Mouse (Mus musculus) heart, embryonic 15.5 days (tissue): Measurements from ENCODE around the gene Pcbp3. TPM values are rescaled to one million over a fixed set of nuclear protein-coding genes. Genes with fewer than 3 reads are reported as not detected.

ENCODE experiments used
- ATAC-seq: fragments of 200-750 bp; cut with Nextera tagmentation; replicated peaks from 2 replicates; pipeline ENCODE4 v1.8.0; 2017; ENCODE audit warnings: low read depth, moderate TSS enrichment; ENCODE audit not compliant: insufficient number of reproducible peaks, insufficient read depth, low FRiP score
- H3K27ac ChIP-seq: fragments of 300-500 bp; sonication (generic); 2 replicates; pipeline ENCODE4 v1.5.1; 2015; ENCODE audit warnings: mild to moderate bottlenecking, inconsistent platforms
- H3K27me3 ChIP-seq: fragments of 300-500 bp; sonication (generic); 2 replicates; pipeline ENCODE4 v1.6.1; 2015; ENCODE audit warnings: inconsistent platforms
- H3K36me3 ChIP-seq: fragments of 300-500 bp; sonication (generic); 2 replicates; pipeline ENCODE4 v1.6.1; 2015; ENCODE audit warnings: mild to moderate bottlenecking, inconsistent platforms
- H3K4me1 ChIP-seq: fragments of 300-500 bp; sonication (generic); replicated peaks from 2 replicates; pipeline ENCODE4 v1.6.1; 2015; ENCODE audit warnings: inconsistent platforms
- H3K4me2 ChIP-seq: fragments of 300-500 bp; sonication (generic); 2 replicates; pipeline ENCODE4 v1.6.1; 2015; ENCODE audit warnings: inconsistent platforms, mild to moderate bottlenecking, moderate library complexity
- H3K4me3 ChIP-seq: fragments of 300-500 bp; sonication (generic); 2 replicates; pipeline ENCODE4 v1.5.1; 2015; ENCODE audit warnings: mild to moderate bottlenecking, inconsistent platforms
- H3K9ac ChIP-seq: fragments of 300-500 bp; sonication (generic); 2 replicates; pipeline ENCODE4 v1.6.1; 2015; ENCODE audit warnings: mild to moderate bottlenecking, inconsistent platforms
- H3K9me3 ChIP-seq: fragments of 300-500 bp; sonication (generic); replicated peaks from 2 replicates; pipeline ENCODE4 v1.6.1; 2016; ENCODE audit warnings: inconsistent platforms
- WGBS: fragments of 180-500 bp; shearing (Covaris S2); methylation state at CpG from one replicate; pipeline ENCODE4 v1.1.7; 2015; ENCODE audit warnings: mixed read lengths; 5-methylcytosine and 5-hydroxymethylcytosine counted together
- polyA plus RNA-seq: library from polyadenylated mRNA; unstranded; fragments of >200 nt; fragmentation: Nextera tagmentation; extraction: Ambion mirVana; gene quantifications from 2 replicates; pipeline ENCODE4 v1.2.1, GENCODE M21; 2015

Pcbp3 gene
- polyA plus RNA-seq, 1 experiment from 2014 or later: 9.4 TPM

DNA sequence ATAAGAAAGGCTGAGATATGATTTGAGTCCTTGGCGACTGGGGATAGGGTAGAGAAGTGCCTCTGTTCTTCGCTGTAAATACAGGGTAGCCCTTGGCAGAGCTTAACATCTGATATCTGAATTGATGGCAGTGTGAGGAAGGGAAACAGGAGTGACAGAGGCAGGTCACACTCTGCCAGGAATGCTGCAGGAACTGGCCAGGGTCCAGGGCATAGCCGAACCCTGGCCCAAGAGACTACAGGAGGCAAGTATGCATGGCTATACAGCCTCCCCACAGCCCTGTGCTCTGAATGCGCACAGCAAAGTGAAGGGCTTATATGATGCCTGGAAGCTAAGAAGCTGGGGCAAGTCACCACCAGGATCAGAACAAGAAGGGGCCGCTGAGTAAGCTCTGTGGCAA is 79.8 kb downstream of the Pcbp3 start:
- Histone ChIP-seq H3K4me1 (peaks cover 6% of the 10 kb centered on the region), H3K27me3 (no peaks in the 10 kb centered on the region), H3K36me3 (no peaks in the 10 kb centered on the region), H3K4me2 (no peak overlapping the region), H3K9me3 (no peaks in the 10 kb centered on the region), H3K27ac (no peak overlapping the region), H3K4me3 (no peak overlapping the region), H3K9ac (no peak overlapping the region)
- no peak for ATAC-seq
- WGBS: 44% methylated on average over 5 of the region's 5 CpGs

DNA sequence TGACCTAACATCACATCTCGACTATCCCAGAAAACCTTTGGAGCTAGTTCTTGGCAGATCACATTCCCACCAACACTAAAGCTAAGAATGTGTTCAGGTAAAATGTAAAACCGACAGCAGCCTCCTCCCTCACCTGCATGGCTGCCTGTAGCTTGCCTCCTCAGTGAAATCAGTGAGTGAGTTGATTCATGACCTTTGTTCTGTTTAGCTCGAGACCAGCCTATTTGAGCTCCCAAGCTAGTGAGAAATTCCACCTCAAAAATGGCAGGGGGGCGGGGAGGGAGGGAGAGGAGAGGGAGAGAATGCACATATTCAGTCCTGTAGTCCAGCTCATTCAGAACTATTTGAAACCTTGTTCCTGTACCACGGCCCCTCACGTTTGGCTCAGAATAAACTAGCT is 86.4 kb downstream of the Pcbp3 start:
- ATAC-seq: no peak
- 75% methylated on average over 6 of the region's 6 CpGs for WGBS
- H3K9ac ChIP-seq: no peak overlapping the region

DNA sequence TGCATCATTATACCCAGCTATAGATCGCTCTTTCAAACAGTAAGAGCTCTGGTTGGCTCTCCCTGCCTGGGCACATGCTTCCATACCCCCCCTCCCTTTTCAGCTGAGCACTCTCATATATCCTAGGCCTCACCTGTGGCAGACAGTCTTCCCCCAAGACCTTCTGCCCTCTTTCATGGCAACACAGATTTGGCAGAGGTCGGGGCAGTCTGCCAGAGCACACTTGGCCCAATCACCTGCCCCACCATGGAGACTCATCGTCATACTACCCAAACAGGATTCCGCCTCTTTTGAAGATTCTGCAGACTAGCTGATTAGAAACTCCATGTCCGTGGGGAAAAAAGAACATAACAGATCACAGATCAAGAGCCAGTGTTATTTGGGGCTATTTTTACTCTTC is 86.8 kb downstream of the Pcbp3 start:
- Histone ChIP-seq H3K4me3 (no peak overlapping the region), H3K4me2 (no peak overlapping the region), H3K4me1 (0 out of 2 replicates have a peak, but pooled peaks cover 2% of the 10 kb centered on the region), H3K27me3 (no peaks in the 10 kb centered on the region), H3K9ac (no peak overlapping the region), H3K9me3 (no peaks in the 10 kb centered on the region), H3K36me3 (no peaks in the 10 kb centered on the region), H3K27ac (no peak overlapping the region)
- 78% methylated on average over 5 of the region's 5 CpGs for WGBS
- ATAC-seq: no peak

More for the DNA sequence above, 86.4 kb downstream of the Pcbp3 start:
- Histone ChIP-seq H3K4me3 (no peak overlapping the region), H3K4me1 (0 out of 2 replicates have a peak, but pooled peaks cover 2% of the 10 kb centered on the region), H3K27me3 (no peaks in the 10 kb centered on the region), H3K36me3 (no peaks in the 10 kb centered on the region), H3K27ac (no peak overlapping the region), H3K9me3 (no peaks in the 10 kb centered on the region), H3K4me2 (no peak overlapping the region)

DNA sequence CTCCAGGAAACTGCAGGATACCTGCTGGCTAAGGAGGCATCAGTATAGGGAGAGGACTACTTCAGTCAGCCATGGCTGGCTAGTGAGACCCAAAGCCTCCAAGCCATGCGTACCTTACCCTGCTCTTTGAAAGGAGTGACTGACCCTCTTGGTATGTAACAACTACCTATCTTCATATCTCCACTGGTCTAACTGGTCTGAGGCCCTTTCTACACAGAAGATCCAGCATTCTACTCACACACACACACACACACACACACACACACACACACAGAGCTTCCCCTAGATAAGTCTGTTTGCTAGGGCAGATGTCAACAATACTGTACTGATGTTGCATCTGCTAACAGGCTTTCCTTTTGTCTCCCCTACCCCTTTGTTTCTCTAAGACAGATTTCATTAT is 87.3 kb downstream of the Pcbp3 start:
- H3K27ac ChIP-seq: no peak overlapping the region
- 0 out of 2 replicates have a peak, but pooled peaks cover 2% of the 10 kb centered on the region for H3K4me1 ChIP-seq
- H3K36me3 ChIP-seq: no peaks in the 10 kb centered on the region
- ATAC-seq: no peak
- H3K9ac ChIP-seq: no peak overlapping the region
- H3K27me3 ChIP-seq: no peaks in the 10 kb centered on the region
- no peak overlapping the region for H3K4me3 ChIP-seq
- no peaks in the 10 kb centered on the region for H3K9me3 ChIP-seq
- no peak overlapping the region for H3K4me2 ChIP-seq
- 93% methylated on average over 1 of the region's 1 CpGs for WGBS

DNA sequence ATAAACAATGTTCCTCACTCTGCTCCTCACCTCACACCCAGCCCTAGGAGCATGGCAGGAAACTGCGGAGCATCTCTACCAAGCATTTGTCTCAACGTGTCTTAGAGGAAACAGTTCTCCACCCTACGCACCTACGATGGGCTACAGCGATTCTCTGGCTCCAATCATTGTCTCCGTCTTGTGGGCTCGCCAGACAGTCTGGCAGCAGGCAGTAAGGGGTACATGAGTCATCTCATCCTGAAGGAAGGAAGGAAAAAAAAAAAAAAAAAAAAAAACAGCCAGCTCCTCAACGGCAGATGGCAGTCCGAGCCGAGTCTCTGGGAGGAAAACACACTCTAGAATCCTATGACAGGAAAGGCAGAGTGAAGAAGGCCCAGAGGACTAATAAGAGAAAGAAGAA is 87.7 kb downstream of the Pcbp3 start:
- no peaks in the 10 kb centered on the region for H3K27me3 ChIP-seq
- no peak for ATAC-seq
- no peaks in the 10 kb centered on the region for H3K9me3 ChIP-seq
- 0 out of 2 replicates have a peak, but pooled peaks cover 2% of the 10 kb centered on the region for H3K4me1 ChIP-seq
- H3K4me2 ChIP-seq: no peak overlapping the region
- WGBS: 54% methylated on average over 10 of the region's 10 CpGs
- no peak overlapping the region for H3K9ac ChIP-seq
- no peak overlapping the region for H3K27ac ChIP-seq
- H3K36me3 ChIP-seq: no peaks in the 10 kb centered on the region
- no peak overlapping the region for H3K4me3 ChIP-seq

DNA sequence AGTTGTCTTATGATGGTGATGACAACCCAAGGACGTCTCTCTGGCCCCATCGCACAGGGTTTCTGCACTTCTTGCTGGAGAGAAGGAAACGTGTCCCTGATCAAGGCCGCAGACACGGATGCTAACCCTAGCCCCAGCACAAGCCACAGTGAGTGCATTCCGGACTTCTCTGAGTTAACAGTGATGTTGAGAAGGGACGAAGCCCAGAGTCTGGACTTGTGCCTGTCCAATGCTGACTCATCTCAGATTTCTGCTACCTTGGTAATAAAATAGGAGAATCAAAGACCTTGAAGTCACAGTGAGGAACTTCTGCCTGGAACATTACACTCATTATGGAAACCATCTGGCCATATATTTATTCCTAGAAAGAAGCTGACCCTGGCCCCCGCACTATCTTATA is 89.0 kb downstream of the Pcbp3 start:
- 0 out of 2 replicates have a peak, but pooled peaks cover 2% of the 10 kb centered on the region for H3K4me1 ChIP-seq
- no peak for ATAC-seq
- WGBS: 61% methylated on average over 8 of the region's 8 CpGs
- H3K4me3 ChIP-seq: no peak overlapping the region
- no peaks in the 10 kb centered on the region for H3K36me3 ChIP-seq
- no peaks in the 10 kb centered on the region for H3K27me3 ChIP-seq
- H3K9ac ChIP-seq: no peak overlapping the region
- H3K27ac ChIP-seq: no peak overlapping the region
- H3K9me3 ChIP-seq: no peaks in the 10 kb centered on the region
- no peak overlapping the region for H3K4me2 ChIP-seq

DNA sequence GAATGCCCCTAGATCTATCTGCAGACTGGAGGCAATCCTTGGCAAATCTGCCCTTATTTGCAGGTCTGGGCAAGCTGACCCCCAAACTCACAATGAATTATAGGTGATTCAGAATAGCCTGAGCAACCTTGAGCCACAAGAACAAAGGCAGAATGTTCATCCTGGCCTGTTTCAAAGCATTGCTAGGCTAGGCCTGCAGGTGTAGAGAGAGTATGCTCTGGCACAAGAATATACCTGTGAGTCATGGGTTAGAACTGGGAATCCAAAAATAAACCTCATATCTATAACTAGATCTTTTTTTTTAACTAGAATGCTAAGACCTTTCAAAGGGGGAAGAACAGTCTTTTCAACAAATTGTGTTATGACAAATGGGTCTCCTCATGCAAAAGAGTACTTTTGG is 95.8 kb downstream of the Pcbp3 start:
- no peak for ATAC-seq
- no peaks in the 10 kb centered on the region for H3K4me1 ChIP-seq
- H3K4me2 ChIP-seq: no peak overlapping the region
- no peaks in the 10 kb centered on the region for H3K36me3 ChIP-seq
- H3K27ac ChIP-seq: no peak overlapping the region
- no peak overlapping the region for H3K4me3 ChIP-seq
- H3K9ac ChIP-seq: no peak overlapping the region
- H3K9me3 ChIP-seq: no peaks in the 10 kb centered on the region
- H3K27me3 ChIP-seq: no peaks in the 10 kb centered on the region

DNA sequence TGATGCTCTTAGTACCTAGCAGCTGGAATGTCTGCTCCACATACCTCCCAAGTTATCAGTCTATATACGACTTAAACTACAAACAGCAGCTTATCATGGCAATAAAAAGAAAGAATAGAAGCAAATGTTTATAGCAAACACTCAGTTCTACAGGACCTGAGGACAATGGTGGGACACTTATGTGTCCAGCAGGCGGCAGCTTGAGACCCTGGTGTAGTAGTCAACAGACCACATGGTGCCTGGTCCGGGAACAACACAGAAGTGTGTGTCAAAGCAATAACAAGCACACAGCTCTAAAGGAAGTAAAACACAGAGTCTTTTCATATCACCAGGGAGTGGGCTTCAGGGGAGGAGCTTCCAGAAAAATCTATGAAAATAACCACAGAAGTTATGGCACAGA is 100.7 kb downstream of the Pcbp3 start:
- H3K4me1 ChIP-seq: no peaks in the 10 kb centered on the region
- no peak overlapping the region for H3K4me3 ChIP-seq
- 66% methylated on average over 3 of the region's 3 CpGs for WGBS

DNA sequence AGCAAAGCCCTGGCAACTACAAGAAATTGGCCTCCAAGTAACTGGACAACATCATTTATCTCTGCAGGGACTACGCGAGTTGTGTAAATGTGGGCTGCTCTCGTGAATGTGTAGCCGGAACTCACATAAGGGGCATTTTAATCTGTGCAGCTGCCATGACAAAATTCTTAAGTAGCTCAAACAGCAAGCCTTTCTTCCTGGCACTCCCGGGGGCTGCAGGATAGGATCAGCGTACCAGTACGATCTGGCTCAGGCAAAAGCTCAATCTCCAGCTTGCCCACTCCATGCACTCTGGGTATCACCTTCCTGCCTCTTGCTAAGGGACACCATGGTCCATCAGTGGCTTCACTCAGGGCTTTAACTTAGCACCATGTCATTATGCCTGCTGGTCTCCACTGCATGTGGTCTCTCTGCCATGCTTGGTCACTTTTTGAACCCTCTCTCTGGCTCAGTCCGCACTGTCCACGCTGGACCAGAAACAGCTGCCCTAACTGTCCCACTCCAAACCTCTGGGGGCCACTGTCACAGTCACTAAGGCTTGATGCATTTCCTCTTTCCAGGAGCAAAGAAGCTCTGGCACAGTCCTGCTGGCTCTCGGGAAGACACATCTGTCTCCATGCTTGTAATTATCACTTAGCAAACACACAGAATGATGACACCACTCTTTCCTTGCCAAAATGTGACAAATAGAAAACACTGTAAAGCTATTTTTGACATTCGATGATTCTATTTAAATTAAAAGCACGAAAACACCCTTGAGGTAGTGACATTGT is 102.1 kb downstream of the Pcbp3 start:
- Histone ChIP-seq H3K9me3 (no peaks in the 10 kb centered on the region), H3K4me2 (no peak overlapping the region), H3K4me3 (no peak overlapping the region), H3K27me3 (no peaks in the 10 kb centered on the region), H3K4me1 (no peaks in the 10 kb centered on the region), H3K9ac (no peak overlapping the region), H3K27ac (no peak overlapping the region), H3K36me3 (no peaks in the 10 kb centered on the region)
- ATAC-seq: no peak
- 70% methylated on average over 12 of the region's 12 CpGs for WGBS

More for the DNA sequence above, 100.7 kb downstream of the Pcbp3 start:
- no peaks in the 10 kb centered on the region for H3K9me3 ChIP-seq
- no peak overlapping the region for H3K9ac ChIP-seq
- no peak overlapping the region for H3K27ac ChIP-seq
- H3K36me3 ChIP-seq: no peaks in the 10 kb centered on the region
- no peaks in the 10 kb centered on the region for H3K27me3 ChIP-seq
- H3K4me2 ChIP-seq: no peak overlapping the region
- no peak for ATAC-seq

DNA sequence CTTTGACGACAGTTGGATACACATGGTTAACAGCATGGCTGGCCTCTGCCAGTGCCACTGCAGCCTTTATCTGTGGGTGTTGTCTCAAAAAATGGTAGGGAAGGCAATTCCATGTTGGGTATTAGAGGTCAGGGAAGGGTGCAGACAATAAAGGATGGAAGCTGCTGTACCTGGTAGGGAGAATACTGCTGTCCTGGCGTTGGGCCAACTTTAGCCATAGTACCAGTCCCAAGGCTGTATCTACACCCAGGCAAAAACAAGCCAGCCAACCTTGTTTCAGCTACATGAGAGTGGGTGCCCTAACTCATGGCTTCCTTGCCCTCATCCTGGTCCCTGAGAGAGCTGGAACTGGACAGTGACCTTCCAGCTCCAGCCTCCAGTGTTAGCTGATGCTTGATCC is 103.8 kb downstream of the Pcbp3 start:
- H3K27me3 ChIP-seq: no peaks in the 10 kb centered on the region

DNA sequence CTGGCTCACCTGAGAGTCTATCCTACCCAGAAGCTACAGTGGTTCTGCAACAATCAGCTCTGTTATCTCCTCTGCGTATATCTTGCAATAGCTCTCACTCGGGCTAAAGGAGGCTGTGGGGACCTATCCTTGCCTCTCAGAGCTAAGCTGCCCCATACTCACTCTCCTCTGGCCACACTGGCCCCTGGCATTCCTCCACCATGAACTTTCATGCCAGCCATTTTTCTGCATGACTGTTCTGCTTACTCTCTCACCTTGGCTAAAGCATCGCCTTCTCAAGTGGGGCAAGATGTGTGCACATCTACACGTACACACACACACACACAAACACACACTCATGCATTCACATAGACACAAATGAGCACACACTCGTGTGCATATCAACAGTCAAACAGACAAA is 115.2 kb downstream of the Pcbp3 start:
- WGBS: 74% methylated on average over 5 of the region's 5 CpGs
- Histone ChIP-seq H3K27me3 (no peaks in the 10 kb centered on the region), H3K9ac (no peak overlapping the region), H3K4me2 (no peak overlapping the region), H3K27ac (no peak overlapping the region), H3K9me3 (no peaks in the 10 kb centered on the region), H3K4me1 (no peaks in the 10 kb centered on the region), H3K4me3 (no peak overlapping the region), H3K36me3 (no peaks in the 10 kb centered on the region)
- ATAC-seq: no peak

More for the DNA sequence above, 103.8 kb downstream of the Pcbp3 start:
- 82% methylated on average over 2 of the region's 2 CpGs for WGBS
- H3K9me3 ChIP-seq: no peaks in the 10 kb centered on the region
- no peak overlapping the region for H3K9ac ChIP-seq
- no peaks in the 10 kb centered on the region for H3K4me1 ChIP-seq
- ATAC-seq: no peak
- no peaks in the 10 kb centered on the region for H3K36me3 ChIP-seq
- H3K4me3 ChIP-seq: no peak overlapping the region
- H3K27ac ChIP-seq: no peak overlapping the region
- no peak overlapping the region for H3K4me2 ChIP-seq

DNA sequence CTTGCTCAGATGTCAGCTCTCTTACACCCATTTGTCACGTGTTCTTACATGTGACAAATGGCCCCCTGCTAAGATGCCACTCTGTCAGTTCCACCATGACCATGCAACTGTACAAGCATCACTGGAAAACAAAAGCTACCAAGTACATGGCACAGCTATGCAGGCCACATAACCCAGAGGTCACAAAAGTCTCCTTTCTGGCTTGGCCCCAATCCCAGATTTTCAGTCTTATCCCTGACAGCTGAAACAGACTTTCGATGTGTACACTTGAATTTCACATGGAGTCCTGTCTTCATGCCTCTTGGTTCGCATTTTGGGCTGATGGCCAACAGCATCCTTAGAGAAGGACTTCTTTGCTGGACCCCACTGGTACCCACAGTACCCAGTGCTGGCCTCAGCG is 116.8 kb downstream of the Pcbp3 start:
- ATAC-seq: no peak; the same call in 1 of the 2 replicates
- Histone ChIP-seq H3K9me3 (no peaks in the 10 kb centered on the region), H3K27me3 (no peaks in the 10 kb centered on the region), H3K4me3 (no peak overlapping the region), H3K36me3 (no peaks in the 10 kb centered on the region), H3K4me1 (no peaks in the 10 kb centered on the region), H3K9ac (no peak overlapping the region), H3K4me2 (no peak overlapping the region), H3K27ac (no peak overlapping the region)
- WGBS: 57% methylated on average over 4 of the region's 4 CpGs
